Mouse (Mus musculus): ENCODE measurements around the gene Dock1.

GRCm38 (mm10) chr7:134808406-134808805, 138.0 kb downstream of the Dock1 start:
- TF ChIP-seq CTCF (IDR thresholded peaks at IDR 0.05; ENCODE audit: low read depth, low read length): no peak
- no peak for TF ChIP-seq POLR2AphosphoS5 (IDR thresholded peaks at IDR 0.05; ENCODE audit: insufficient replicate concordance, low read depth, low read length)
- no peak for TF ChIP-seq TAL1 (conservative IDR thresholded peaks at IDR 0.05; ENCODE audit: low read depth, low read length)
